Mouse (Mus musculus) intestine, postnatal 0 days (tissue): ENCODE measurements around the gene Letm1. TPM values are rescaled to one million over a fixed set of nuclear protein-coding genes. Genes with fewer than 3 reads are reported as not detected.

Experiments
- ATAC-seq: fragments of 200-750 bp; cut with Nextera tagmentation; 2 replicates; pipeline ENCODE4 v1.8.0; 2017; ENCODE audit warnings: mild to moderate bottlenecking, moderate TSS enrichment, moderate library complexity
- H3K27ac ChIP-seq: fragments of 300-500 bp; sonication (generic); 2 replicates; pipeline ENCODE4 v1.5.1; 2014; ENCODE audit warnings: mild to moderate bottlenecking, low read depth, low read length, moderate library complexity
- H3K27me3 ChIP-seq: fragments of 300-500 bp; sonication (generic); replicated peaks from 2 replicates; pipeline ENCODE4 v1.6.1; 2014; ENCODE audit warnings: low read length, mixed read lengths; ENCODE audit not compliant: control insufficient read depth, insufficient read depth
- H3K36me3 ChIP-seq: fragments of 300-500 bp; sonication (generic); 2 replicates; pipeline ENCODE4 v1.6.1; 2014; ENCODE audit warnings: mild to moderate bottlenecking, moderate library complexity; ENCODE audit not compliant: control insufficient read depth, insufficient read depth
- H3K4me1 ChIP-seq: fragments of 300-500 bp; sonication (generic); replicated peaks from 2 replicates; pipeline ENCODE4 v1.6.1; 2014; ENCODE audit warnings: antibody characterized with exemption, low read length, mixed read lengths; ENCODE audit not compliant: control insufficient read depth, insufficient read depth
- H3K4me2 ChIP-seq: fragments of 300-500 bp; sonication (generic); replicated peaks from 2 replicates; pipeline ENCODE4 v1.6.1; 2014; ENCODE audit warnings: low read depth, mild to moderate bottlenecking, moderate library complexity
- H3K4me3 ChIP-seq: fragments of 300-500 bp; sonication (generic); 2 replicates; pipeline ENCODE4 v1.5.1; 2014; ENCODE audit warnings: low read depth, low read length
- H3K9ac ChIP-seq: fragments of 300-500 bp; sonication (generic); 2 replicates; pipeline ENCODE4 v1.6.1; 2014; ENCODE audit warnings: mild to moderate bottlenecking, low read depth, low read length
- H3K9me3 ChIP-seq: fragments of 300-500 bp; sonication (generic); 2 replicates; pipeline ENCODE4 v1.6.1; 2016; ENCODE audit warnings: mixed run types; ENCODE audit not compliant: control insufficient read depth
- CTCF ChIP-seq: sonication (generic); IDR thresholded peaks from 2 replicates; pipeline ENCODE4 v1.5.1; 2016; ENCODE audit warnings: low read depth, mild to moderate bottlenecking, control low read depth, antibody characterized with exemption, moderate library complexity
- WGBS: fragments of 180-500 bp; shearing (Covaris S2); extraction: QIAGEN DNeasy Blood & Tissue Kit; methylation state at CpG from one replicate; pipeline ENCODE4 v1.1.7; 2014; 5-methylcytosine and 5-hydroxymethylcytosine counted together
- polyA plus RNA-seq: library from polyadenylated mRNA; unstranded; fragments of >200 nt; fragmentation: Nextera tagmentation; extraction: Ambion mirVana; gene quantifications from 2 replicates; pipeline ENCODE4 v1.2.1, GENCODE M21; 2015

Gene Letm1
- polyA plus RNA-seq, 1 experiment from 2014 or later: 40.9 TPM

- H3K36me3 ChIP-seq: no peaks in the 10 kb centered on the region
- peak overlapping the region; percentile 95 for H3K4me2 ChIP-seq
- H3K9me3 ChIP-seq: no peaks in the 10 kb centered on the region
- WGBS: 24% methylated on average over 2 of the region's 2 CpGs
- no peak for TF ChIP-seq CTCF
- no peaks in the 10 kb centered on the region for H3K27me3 ChIP-seq
- H3K9ac ChIP-seq: peak overlapping the region; percentile 91
- ATAC-seq: no peak
- H3K27ac ChIP-seq: no peak overlapping the region
- H3K4me1 ChIP-seq: peaks cover 5% of the 10 kb centered on the region
- peak overlapping the region; percentile 92 for H3K4me3 ChIP-seq
Observed at GRCm38 (mm10) chr5:33821901-33822427, 39.3 kb upstream of the Letm1 start.

- ATAC-seq: peak; percentile 34; the same call in 1 of the 2 replicates
- no peaks in the 10 kb centered on the region for H3K9me3 ChIP-seq
Observed at GRCm38 (mm10) chr5:33820733-33821621, 38.4 kb upstream of the Letm1 start.

GRCm38 (mm10) chr5:33819876-33820732 lies 37.5 kb upstream of the Letm1 start, which contains the start of gene Nsd2:
Nsd2 (plus strand) TSS chr5:33820725.
- no peaks in the 10 kb centered on the region for H3K27me3 ChIP-seq
- no peaks in the 10 kb centered on the region for H3K9me3 ChIP-seq
- H3K4me1 ChIP-seq: peaks cover 5% of the 10 kb centered on the region
- no peak for TF ChIP-seq CTCF
- peak within 1 kb of the TSS; percentile 91 for H3K9ac ChIP-seq
- peak within 1 kb of the TSS; percentile 95 for H3K4me2 ChIP-seq
- peak; percentile 84 for ATAC-seq
- H3K36me3 ChIP-seq: no peaks in the 10 kb centered on the region
- H3K4me3 ChIP-seq: peak within 1 kb of the TSS; percentile 92
- H3K27ac ChIP-seq: peak within 1 kb of the TSS; percentile 94
- under 1% methylated on average over 74 of the region's 136 CpGs for WGBS

More at GRCm38 (mm10) chr5:33820733-33821621, 38.4 kb upstream of the Letm1 start:
- under 1% methylated on average over 103 of the region's 121 CpGs for WGBS
- peak overlapping the region; percentile 95 for H3K4me2 ChIP-seq
- no peak for TF ChIP-seq CTCF
- H3K4me3 ChIP-seq: peak overlapping the region; percentile 92
- H3K27ac ChIP-seq: peak overlapping the region; percentile 94
- H3K36me3 ChIP-seq: no peaks in the 10 kb centered on the region
- peak overlapping the region; percentile 91 for H3K9ac ChIP-seq
- no peaks in the 10 kb centered on the region for H3K27me3 ChIP-seq
- peaks cover 5% of the 10 kb centered on the region for H3K4me1 ChIP-seq

GRCm38 (mm10) chr5:33819141-33819875 lies 36.7 kb upstream of the Letm1 start:
- peaks cover 5% of the 10 kb centered on the region for H3K4me1 ChIP-seq
- H3K4me3 ChIP-seq: peak overlapping the region; percentile 92
- no peaks in the 10 kb centered on the region for H3K27me3 ChIP-seq
- TF ChIP-seq CTCF: peak; percentile 16; the same call in 1 of the 2 replicates
- peak overlapping the region; percentile 91 for H3K9ac ChIP-seq
- no peak for ATAC-seq
- H3K27ac ChIP-seq: peak overlapping the region; percentile 94; the same call in 1 of the 2 replicates
- WGBS: 27% methylated on average over 9 of the region's 9 CpGs
- H3K4me2 ChIP-seq: peak overlapping the region; percentile 95
- H3K36me3 ChIP-seq: no peaks in the 10 kb centered on the region
- no peaks in the 10 kb centered on the region for H3K9me3 ChIP-seq

GRCm38 (mm10) chr5:33818104-33818503 lies 35.5 kb upstream of the Letm1 start:
- WGBS: 25% methylated on average over 5 of the region's 5 CpGs
- H3K27ac ChIP-seq: no peak overlapping the region
- no peak for ATAC-seq

More at GRCm38 (mm10) chr5:33818104-33818503, 35.5 kb upstream of the Letm1 start:
- Histone ChIP-seq H3K4me3 (no peak overlapping the region), H3K9me3 (no peaks in the 10 kb centered on the region), H3K9ac (no peak overlapping the region), H3K4me2 (no peak overlapping the region; the same call in 1 of the 2 replicates), H3K36me3 (no peaks in the 10 kb centered on the region), H3K27me3 (no peaks in the 10 kb centered on the region), H3K4me1 (no peaks in the 10 kb centered on the region; the same call in none of the 2 replicates)
- TF ChIP-seq CTCF: no peak
